Mouse (Mus musculus): ENCODE results near the gene Kiz. TPM values are rescaled to one million over a fixed set of nuclear protein-coding genes. Genes with fewer than 3 reads are reported as not detected.
A peak's percentile ranks its signal among the peaks of the same experiment; 100 is the strongest.

Gene Kiz
- polyA plus RNA-seq (2012; rRNA removed): 20.0 and 20.6 TPM in 2 replicates

DNA sequence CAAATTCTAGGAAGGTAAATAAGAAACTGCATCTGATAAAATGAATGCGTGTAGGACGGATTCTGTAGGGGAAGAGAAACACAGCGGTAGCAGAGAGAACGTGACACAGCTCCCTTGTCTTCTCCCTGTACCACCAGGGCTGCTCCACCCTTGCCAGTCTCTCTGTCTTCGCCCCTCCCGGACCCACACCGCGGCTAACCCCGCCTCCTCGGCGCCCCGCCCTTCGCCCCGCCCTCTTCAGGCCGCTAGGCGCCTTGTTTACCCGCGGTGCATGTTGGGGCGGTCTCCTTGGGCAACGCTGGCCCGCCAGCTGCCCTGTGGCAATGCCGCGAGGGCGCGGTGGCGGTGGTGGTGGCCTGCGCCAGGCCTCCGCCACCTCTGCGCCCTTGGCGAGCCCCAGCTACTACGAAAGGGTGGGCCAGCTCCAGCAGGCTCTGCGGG is at the start of gene Kiz:
Kiz (plus strand) TSS at position 266 of the 441 bp plus-strand sequence.
- under 1% methylated on average over 32 of the region's 32 CpGs for WGBS
- no peaks in the 10 kb centered on the region for H3K27me3 ChIP-seq (ENCODE audit: control insufficient read depth, insufficient read depth, low read length)
- TF ChIP-seq CTCF (IDR thresholded peaks at IDR 0.05; ENCODE audit: borderline replicate concordance, insufficient read depth, low read depth, low read length): no peak
- peak; percentile 66 for TF ChIP-seq POLR2A (IDR thresholded peaks at IDR 0.05; ENCODE audit: borderline replicate concordance, insufficient read depth, low read length)
- peak within 1 kb of the TSS; percentile 89 for H3K4me3 ChIP-seq (replicated peaks; ENCODE audit: insufficient read depth, low read depth, low read length)
- H3K27ac ChIP-seq (ENCODE audit: insufficient read depth, low read length): peak within 1 kb of the TSS; percentile 20
- peak; percentile 94 for DNase-seq
- no peaks in the 10 kb centered on the region for H3K4me1 ChIP-seq (ENCODE audit: control insufficient read depth, insufficient read depth, low read length)

GRCm38 (mm10) chr2:146809706-146810256 is 45.9 kb upstream of the Kiz start:
- TF ChIP-seq CTCF (IDR thresholded peaks at IDR 0.05; ENCODE audit: borderline replicate concordance, insufficient read depth, low read depth, low read length): no peak
- TF ChIP-seq POLR2A (IDR thresholded peaks at IDR 0.05; ENCODE audit: borderline replicate concordance, insufficient read depth, low read length): no peak
- Histone ChIP-seq H3K27ac (ENCODE audit: insufficient read depth, low read length) (no peak overlapping the region), H3K27me3 (ENCODE audit: control insufficient read depth, insufficient read depth, low read length) (no peaks in the 10 kb centered on the region), H3K4me3 (replicated peaks; ENCODE audit: insufficient read depth, low read depth, low read length) (no peak overlapping the region), H3K4me1 (ENCODE audit: control insufficient read depth, insufficient read depth, low read length) (no peaks in the 10 kb centered on the region)
- no peak for DNase-seq
- WGBS: 89% methylated on average over 7 of the region's 7 CpGs

GRCm38 (mm10) chr2:146810695-146811094 is 45.0 kb upstream of the Kiz start:
- H3K4me3 ChIP-seq (replicated peaks; ENCODE audit: insufficient read depth, low read depth, low read length): no peak overlapping the region
- DNase-seq: no peak
- H3K27ac ChIP-seq (ENCODE audit: insufficient read depth, low read length): no peak overlapping the region
- no peaks in the 10 kb centered on the region for H3K27me3 ChIP-seq (ENCODE audit: control insufficient read depth, insufficient read depth, low read length)
- WGBS: 10% methylated on average over 13 of the region's 13 CpGs
- no peaks in the 10 kb centered on the region for H3K4me1 ChIP-seq (ENCODE audit: control insufficient read depth, insufficient read depth, low read length)
- TF ChIP-seq CTCF (IDR thresholded peaks at IDR 0.05; ENCODE audit: borderline replicate concordance, insufficient read depth, low read depth, low read length): no peak
- no peak for TF ChIP-seq POLR2A (IDR thresholded peaks at IDR 0.05; ENCODE audit: borderline replicate concordance, insufficient read depth, low read length)

GRCm38 (mm10) chr2:146814978-146815377 is 40.7 kb upstream of the Kiz start:
- H3K27ac ChIP-seq (ENCODE audit: insufficient read depth, low read length): no peak overlapping the region
- H3K27me3 ChIP-seq (ENCODE audit: control insufficient read depth, insufficient read depth, low read length): no peaks in the 10 kb centered on the region
- H3K4me3 ChIP-seq (replicated peaks; ENCODE audit: insufficient read depth, low read depth, low read length): no peak overlapping the region
- no peak for TF ChIP-seq POLR2A (IDR thresholded peaks at IDR 0.05; ENCODE audit: borderline replicate concordance, insufficient read depth, low read length)
- TF ChIP-seq CTCF (IDR thresholded peaks at IDR 0.05; ENCODE audit: borderline replicate concordance, insufficient read depth, low read depth, low read length): no peak
- no peak for DNase-seq
- 82% methylated on average over 7 of the region's 7 CpGs for WGBS
- no peaks in the 10 kb centered on the region for H3K4me1 ChIP-seq (ENCODE audit: control insufficient read depth, insufficient read depth, low read length)

- 89% methylated on average over 4 of the region's 4 CpGs for WGBS
- H3K27ac ChIP-seq (ENCODE audit: insufficient read depth, low read length): no peak overlapping the region
- H3K4me3 ChIP-seq (replicated peaks; ENCODE audit: insufficient read depth, low read depth, low read length): no peak overlapping the region
- no peaks in the 10 kb centered on the region for H3K4me1 ChIP-seq (ENCODE audit: control insufficient read depth, insufficient read depth, low read length)
- no peak for DNase-seq
- TF ChIP-seq CTCF (IDR thresholded peaks at IDR 0.05; ENCODE audit: borderline replicate concordance, insufficient read depth, low read depth, low read length): no peak
- TF ChIP-seq POLR2A (IDR thresholded peaks at IDR 0.05; ENCODE audit: borderline replicate concordance, insufficient read depth, low read length): no peak
- no peaks in the 10 kb centered on the region; the same call in 1 of the 2 replicates for H3K27me3 ChIP-seq (ENCODE audit: control insufficient read depth, insufficient read depth, low read length)
These were observed 36.6 kb upstream of the Kiz start for GRCm38 (mm10) chr2:146819065-146819464.

- H3K27ac ChIP-seq (ENCODE audit: insufficient read depth, low read length): no peak overlapping the region
- WGBS: 36% methylated on average over 11 of the region's 11 CpGs
- H3K4me1 ChIP-seq (ENCODE audit: control insufficient read depth, insufficient read depth, low read length): no peaks in the 10 kb centered on the region
- TF ChIP-seq CTCF (IDR thresholded peaks at IDR 0.05; ENCODE audit: borderline replicate concordance, insufficient read depth, low read depth, low read length) (no peak), POLR2A (IDR thresholded peaks at IDR 0.05; ENCODE audit: borderline replicate concordance, insufficient read depth, low read length) (no peak)
- no peak overlapping the region for H3K4me3 ChIP-seq (replicated peaks; ENCODE audit: insufficient read depth, low read depth, low read length)
- no peaks in the 10 kb centered on the region; the same call in 1 of the 2 replicates for H3K27me3 ChIP-seq (ENCODE audit: control insufficient read depth, insufficient read depth, low read length)
- no peak for DNase-seq
These were observed 32.1 kb upstream of the Kiz start for GRCm38 (mm10) chr2:146823483-146823951.

- Histone ChIP-seq H3K4me3 (replicated peaks; ENCODE audit: insufficient read depth, low read depth, low read length) (no peak overlapping the region), H3K4me1 (ENCODE audit: control insufficient read depth, insufficient read depth, low read length) (no peaks in the 10 kb centered on the region), H3K27ac (ENCODE audit: insufficient read depth, low read length) (no peak overlapping the region), H3K27me3 (ENCODE audit: control insufficient read depth, insufficient read depth, low read length) (no peaks in the 10 kb centered on the region; the same call in 1 of the 2 replicates)
- no peak for DNase-seq
- 23% methylated on average over 8 of the region's 8 CpGs for WGBS
- TF ChIP-seq POLR2A (IDR thresholded peaks at IDR 0.05; ENCODE audit: borderline replicate concordance, insufficient read depth, low read length) (no peak), CTCF (IDR thresholded peaks at IDR 0.05; ENCODE audit: borderline replicate concordance, insufficient read depth, low read depth, low read length) (no peak)
These were observed 31.6 kb upstream of the Kiz start for GRCm38 (mm10) chr2:146824043-146824442.

- no peak for TF ChIP-seq POLR2A (IDR thresholded peaks at IDR 0.05; ENCODE audit: borderline replicate concordance, insufficient read depth, low read length)
- no peak for TF ChIP-seq CTCF (IDR thresholded peaks at IDR 0.05; ENCODE audit: borderline replicate concordance, insufficient read depth, low read depth, low read length)
- WGBS: 82% methylated on average over 4 of the region's 4 CpGs
- Histone ChIP-seq H3K4me1 (ENCODE audit: control insufficient read depth, insufficient read depth, low read length) (no peaks in the 10 kb centered on the region), H3K27ac (ENCODE audit: insufficient read depth, low read length) (no peak overlapping the region), H3K4me3 (replicated peaks; ENCODE audit: insufficient read depth, low read depth, low read length) (no peak overlapping the region), H3K27me3 (ENCODE audit: control insufficient read depth, insufficient read depth, low read length) (peaks cover 2% of the 10 kb centered on the region; the same call in 1 of the 2 replicates)
- no peak for DNase-seq
These were observed 27.7 kb upstream of the Kiz start for GRCm38 (mm10) chr2:146828006-146828405.

Data from cerebellum, adult 2 months (tissue).